Mouse (Mus musculus) stomach, embryonic 14.5 days (tissue): ENCODE results near the gene Nes. TPM values are rescaled to one million over a fixed set of nuclear protein-coding genes. Genes with fewer than 3 reads are reported as not detected.

Experiments
- ATAC-seq: fragments of 200-750 bp; cut with Nextera tagmentation; 2 replicates; pipeline ENCODE4 v1.8.0; 2017; ENCODE audit warnings: low read depth, moderate TSS enrichment; ENCODE audit not compliant: insufficient number of reproducible peaks, insufficient read depth, low FRiP score
- H3K27ac ChIP-seq: fragments of 300-500 bp; sonication (generic); 2 replicates; pipeline ENCODE4 v1.5.1; 2014; ENCODE audit warnings: mild to moderate bottlenecking, low read length, moderate library complexity, mixed read lengths
- H3K27me3 ChIP-seq: fragments of 300-500 bp; sonication (generic); 2 replicates; pipeline ENCODE4 v1.6.1; 2014; ENCODE audit warnings: low read length, control low read depth, mixed read lengths; ENCODE audit not compliant: control insufficient read depth, insufficient read depth
- H3K36me3 ChIP-seq: fragments of 300-500 bp; sonication (generic); 2 replicates; pipeline ENCODE4 v1.6.1; 2014; ENCODE audit warnings: mild to moderate bottlenecking, control low read depth, low read length, moderate library complexity, mixed read lengths; ENCODE audit not compliant: control insufficient read depth, insufficient read depth
- H3K4me1 ChIP-seq: fragments of 300-500 bp; sonication (generic); 2 replicates; pipeline ENCODE4 v1.6.1; 2014; ENCODE audit warnings: low read length, control low read depth, mixed read lengths; ENCODE audit not compliant: control insufficient read depth, insufficient read depth
- H3K4me2 ChIP-seq: fragments of 300-500 bp; sonication (generic); replicated peaks from 2 replicates; pipeline ENCODE4 v1.6.1; 2014; ENCODE audit warnings: low read depth, low read length, control low read depth
- H3K4me3 ChIP-seq: fragments of 300-500 bp; sonication (generic); 2 replicates; pipeline ENCODE4 v1.5.1; 2014; ENCODE audit warnings: low read depth, low read length, control low read depth
- H3K9ac ChIP-seq: fragments of 300-500 bp; sonication (generic); replicated peaks from 2 replicates; pipeline ENCODE4 v1.6.1; 2014; ENCODE audit warnings: low read depth, mild to moderate bottlenecking, control low read depth, low read length, moderate library complexity, mixed read lengths
- H3K9me3 ChIP-seq: fragments of 300-500 bp; sonication (generic); 2 replicates; pipeline ENCODE4 v1.6.1; 2016; ENCODE audit warnings: low read depth, low read length, control low read depth; ENCODE audit not compliant: control insufficient read depth
- WGBS: fragments of 180-500 bp; shearing (Covaris S2); extraction: QIAGEN DNeasy Blood & Tissue Kit; methylation state at CpG from one replicate; pipeline ENCODE4 v1.1.7; 2014; 5-methylcytosine and 5-hydroxymethylcytosine counted together
- polyA plus RNA-seq: library from polyadenylated mRNA; unstranded; fragments of >200 nt; fragmentation: Nextera tagmentation; extraction: Ambion mirVana; gene quantifications from 2 replicates; pipeline ENCODE4 v1.2.1, GENCODE M21; 2014

Nes gene
- polyA plus RNA-seq, 1 experiment from 2014 or later: 10.5 TPM

GRCm38 (mm10) chr3:87947811-87948199 is 23.1 kb upstream of the Nes start:
- 2% methylated on average over 17 of the region's 17 CpGs for WGBS
- Histone ChIP-seq H3K9ac (no peak overlapping the region; the same call in 1 of the 2 replicates), H3K4me2 (peak overlapping the region; percentile 68), H3K27ac (no peak overlapping the region), H3K27me3 (no peaks in the 10 kb centered on the region), H3K4me1 (peaks cover 47% of the 10 kb centered on the region), H3K4me3 (peak overlapping the region; percentile 26), H3K9me3 (no peaks in the 10 kb centered on the region), H3K36me3 (peaks cover 3% of the 10 kb centered on the region)
- no peak for ATAC-seq

GRCm38 (mm10) chr3:87948378-87949265 is 22.3 kb upstream of the Nes start, which contains the start of gene Crabp2:
Gene Crabp2 (plus strand): TSS chr3:87948666.
- H3K9me3 ChIP-seq: no peaks in the 10 kb centered on the region
- H3K4me3 ChIP-seq: peak within 1 kb of the TSS; percentile 26
- 0 out of 2 replicates have a peak within 1 kb of the TSS, but pooled peaks have one; percentile 33 for H3K27ac ChIP-seq
- peak within 1 kb of the TSS; percentile 18; the same call in 1 of the 2 replicates for H3K9ac ChIP-seq
- ATAC-seq: no peak; the same call in 1 of the 2 replicates
- WGBS: 3% methylated on average over 35 of the region's 35 CpGs
- H3K4me2 ChIP-seq: peak within 1 kb of the TSS; percentile 68
- H3K27me3 ChIP-seq: no peaks in the 10 kb centered on the region
- H3K4me1 ChIP-seq: peaks cover 51% of the 10 kb centered on the region
- peaks cover 2% of the 10 kb centered on the region for H3K36me3 ChIP-seq

DNA sequence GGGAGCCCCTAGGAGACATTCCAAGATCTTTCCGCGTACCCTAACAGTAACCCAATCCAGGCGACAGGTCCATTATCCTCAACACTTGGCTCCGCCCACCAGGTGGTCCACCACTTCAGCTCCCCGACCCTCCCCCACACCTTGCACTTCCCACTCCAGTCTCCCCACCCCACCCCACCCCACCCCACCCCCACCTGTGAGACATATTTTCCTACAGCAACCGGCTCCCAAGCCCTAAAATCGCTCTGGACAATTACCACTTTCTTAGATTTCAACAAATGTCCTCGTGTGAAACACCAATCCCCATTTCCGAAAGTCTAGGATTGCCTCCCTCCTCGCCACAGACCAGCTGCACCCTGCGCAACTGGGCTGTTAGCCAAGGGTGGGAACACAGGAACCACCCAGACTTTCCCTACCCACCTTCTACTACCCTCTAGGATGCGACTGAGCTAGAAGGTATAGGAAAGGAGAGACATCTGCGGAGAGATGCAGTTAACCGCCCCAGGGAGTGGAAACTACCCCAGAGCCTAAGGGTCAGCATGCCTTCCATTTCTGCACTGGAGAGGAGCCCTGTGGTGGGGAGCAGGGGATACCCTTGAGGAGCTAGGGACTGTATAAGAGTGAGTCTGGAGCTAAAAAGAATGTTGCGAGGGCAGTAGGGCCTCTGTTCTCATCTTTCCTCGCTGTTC is 21.5 kb upstream of the Nes start:
- 14% methylated on average over 16 of the region's 16 CpGs for WGBS
- 0 out of 2 replicates have a peak overlapping the region, but pooled peaks have one; percentile 33 for H3K27ac ChIP-seq
- H3K4me3 ChIP-seq: peak overlapping the region; percentile 26
- H3K9ac ChIP-seq: 0 out of 2 replicates have a peak overlapping the region, but pooled peaks have one; percentile 18
- no peaks in the 10 kb centered on the region for H3K27me3 ChIP-seq
- no peaks in the 10 kb centered on the region for H3K36me3 ChIP-seq
- H3K4me1 ChIP-seq: peaks cover 51% of the 10 kb centered on the region
- no peaks in the 10 kb centered on the region for H3K9me3 ChIP-seq
- peak overlapping the region; percentile 68 for H3K4me2 ChIP-seq
- no peak for ATAC-seq

DNA sequence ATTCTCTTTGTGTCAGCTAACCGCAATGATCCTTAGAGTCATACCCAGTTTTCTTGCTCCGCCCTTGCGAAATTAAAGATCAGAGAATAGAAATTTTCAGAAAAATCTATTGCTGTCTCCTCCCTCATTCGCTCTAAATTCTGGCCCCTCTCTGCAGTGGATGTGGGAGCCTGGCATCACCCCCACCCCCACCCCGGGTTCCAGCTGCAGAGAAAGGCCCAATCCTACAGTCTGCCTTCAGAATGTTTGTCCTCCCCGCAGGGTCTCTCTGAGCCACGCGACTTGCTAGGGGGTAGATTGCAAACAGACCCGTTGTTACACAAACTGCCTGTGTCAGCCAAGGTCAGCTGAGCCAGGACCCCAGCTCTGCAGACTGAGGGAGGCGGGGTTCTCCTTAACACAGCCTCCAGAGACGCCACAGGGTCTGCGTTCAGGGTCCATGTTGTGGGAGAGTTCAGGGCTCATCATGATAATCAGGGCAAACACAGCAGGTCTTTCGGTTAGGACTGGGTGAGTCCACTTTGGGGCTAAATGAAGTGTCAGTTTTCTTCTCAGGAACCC is 20.8 kb upstream of the Nes start:
- H3K4me1 ChIP-seq: peaks cover 48% of the 10 kb centered on the region
- no peaks in the 10 kb centered on the region for H3K36me3 ChIP-seq
- H3K27ac ChIP-seq: no peak overlapping the region
- H3K4me3 ChIP-seq: peak overlapping the region; percentile 26; the same call in 1 of the 2 replicates
- H3K9me3 ChIP-seq: no peaks in the 10 kb centered on the region
- 16% methylated on average over 13 of the region's 13 CpGs for WGBS
- peak overlapping the region; percentile 68 for H3K4me2 ChIP-seq
- H3K27me3 ChIP-seq: no peaks in the 10 kb centered on the region
- no peak for ATAC-seq
- H3K9ac ChIP-seq: 0 out of 2 replicates have a peak overlapping the region, but pooled peaks have one; percentile 11

GRCm38 (mm10) chr3:87951946-87952345 is 18.9 kb upstream of the Nes start:
- Histone ChIP-seq H3K4me2 (peak overlapping the region; percentile 46), H3K27ac (peak overlapping the region; percentile 59; the same call in 1 of the 2 replicates), H3K9me3 (no peaks in the 10 kb centered on the region), H3K4me3 (peak overlapping the region; percentile 20), H3K4me1 (peaks cover 43% of the 10 kb centered on the region), H3K36me3 (no peaks in the 10 kb centered on the region), H3K27me3 (no peaks in the 10 kb centered on the region), H3K9ac (peak overlapping the region; percentile 32; the same call in 1 of the 2 replicates)
- 20% methylated on average over 12 of the region's 12 CpGs for WGBS
- no peak for ATAC-seq

DNA sequence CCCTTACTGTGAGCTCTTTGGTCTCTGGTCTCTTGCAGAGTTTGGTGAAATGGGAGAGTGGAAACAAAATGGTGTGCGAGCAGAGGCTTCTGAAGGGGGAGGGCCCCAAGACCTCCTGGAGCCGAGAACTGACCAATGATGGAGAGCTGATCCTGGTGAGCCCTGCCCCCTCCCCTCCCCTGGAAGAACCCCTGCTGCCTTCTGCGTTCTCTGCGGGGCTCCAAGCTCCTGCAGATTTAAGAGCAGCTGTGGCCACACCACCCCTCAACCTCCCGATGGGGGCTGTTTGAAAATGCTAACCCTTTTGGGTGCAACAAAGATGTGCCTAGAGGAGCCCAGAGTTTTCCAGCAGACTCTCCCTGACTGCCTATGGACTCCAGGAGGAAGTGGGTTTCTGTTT is 18.4 kb upstream of the Nes start:
- H3K4me3 ChIP-seq: peak overlapping the region; percentile 20
- H3K27ac ChIP-seq: peak overlapping the region; percentile 59
- peak overlapping the region; percentile 46 for H3K4me2 ChIP-seq
- ATAC-seq: peak; percentile 77; the same call in 1 of the 2 replicates
- no peaks in the 10 kb centered on the region for H3K9me3 ChIP-seq
- H3K27me3 ChIP-seq: no peaks in the 10 kb centered on the region
- WGBS: 10% methylated on average over 5 of the region's 5 CpGs
- H3K36me3 ChIP-seq: no peaks in the 10 kb centered on the region
- peaks cover 38% of the 10 kb centered on the region for H3K4me1 ChIP-seq
- peak overlapping the region; percentile 32; the same call in 1 of the 2 replicates for H3K9ac ChIP-seq

DNA sequence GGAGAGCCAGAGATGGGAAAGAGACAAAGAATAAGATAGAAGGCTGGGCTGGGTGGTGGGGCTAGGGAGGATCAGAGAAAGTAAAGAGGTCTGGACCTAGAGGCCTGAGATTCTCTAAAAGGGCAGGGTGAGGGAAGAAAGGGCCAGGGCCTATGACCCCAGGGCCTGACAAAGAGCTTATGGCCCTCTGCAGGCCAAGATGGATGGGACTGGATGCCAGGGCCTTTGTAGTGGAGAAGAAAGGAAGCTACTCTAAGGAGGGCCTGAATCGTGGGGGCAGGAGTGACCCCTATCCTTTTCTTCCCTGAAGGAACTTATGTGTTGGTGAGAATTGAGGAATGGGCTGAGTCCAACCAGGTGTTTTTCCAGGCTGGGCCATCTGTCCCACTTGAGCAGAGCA is 12.8 kb upstream of the Nes start:
- ATAC-seq: no peak
- H3K4me3 ChIP-seq: no peak overlapping the region
- no peak overlapping the region for H3K27ac ChIP-seq
- no peaks in the 10 kb centered on the region for H3K9me3 ChIP-seq
- WGBS: 17% methylated on average over 1 of the region's 1 CpGs
- peaks cover 23% of the 10 kb centered on the region for H3K4me1 ChIP-seq
- no peaks in the 10 kb centered on the region for H3K27me3 ChIP-seq
- H3K36me3 ChIP-seq: no peaks in the 10 kb centered on the region
- no peak overlapping the region for H3K9ac ChIP-seq
- no peak overlapping the region for H3K4me2 ChIP-seq

- no peaks in the 10 kb centered on the region for H3K36me3 ChIP-seq
- peaks cover 22% of the 10 kb centered on the region for H3K4me1 ChIP-seq
- no peak overlapping the region for H3K27ac ChIP-seq
- H3K27me3 ChIP-seq: no peaks in the 10 kb centered on the region
- H3K4me2 ChIP-seq: no peak overlapping the region
- WGBS: 18% methylated on average over 4 of the region's 4 CpGs
- no peaks in the 10 kb centered on the region for H3K9me3 ChIP-seq
- no peak for ATAC-seq
- no peak overlapping the region for H3K9ac ChIP-seq
- H3K4me3 ChIP-seq: no peak overlapping the region
Observed at GRCm38 (mm10) chr3:87958476-87958875, 12.4 kb upstream of the Nes start.
